Mouse (Mus musculus) ES-E14 (cell line): ENCODE results near the gene Fam114a2. TPM values are rescaled to one million over a fixed set of nuclear protein-coding genes. Genes with fewer than 3 reads are reported as not detected.
A peak's percentile ranks its signal among the peaks of the same experiment; 100 is the strongest.

ENCODE experiments used
- DNase-seq: peaks from one replicate; pipeline ENCODE4 v3.0.0-alpha.2; 2013; ENCODE audit warnings: low read depth, low spot score
- H3K27ac ChIP-seq: 2 replicates; pipeline ENCODE4 v1.5.1; 2012; ENCODE audit warnings: low read depth, mild to moderate bottlenecking, low read length, moderate library complexity, mixed read lengths; ENCODE audit not compliant: poor library complexity, insufficient read depth, severe bottlenecking
- H3K36me3 ChIP-seq: 2 replicates; pipeline ENCODE4 v1.6.1; 2012; ENCODE audit warnings: mild to moderate bottlenecking, low read length, moderate library complexity, mixed read lengths; ENCODE audit not compliant: control insufficient read depth, poor library complexity, insufficient read depth, severe bottlenecking
- H3K4me1 ChIP-seq, 2 experiments: fragments of 150-350 bp in 1 of 2; sonication (generic) in 1 of 2; 2 replicates each; pipeline ENCODE4 v1.6.1; 2012; ENCODE audit warnings: low read length in 2 of 2, mild to moderate bottlenecking in 1 of 2, mixed read lengths in 1 of 2; ENCODE audit not compliant: control insufficient read depth in 2 of 2, insufficient read depth in 2 of 2, poor library complexity in 1 of 2
- H3K4me3 ChIP-seq, 2 experiments: fragments of 150-350 bp in 1 of 2; sonication (generic) in 1 of 2; 2 replicates each; pipeline ENCODE4 v1.5.1; 2012; ENCODE audit warnings: low read length in 2 of 2, low read depth in 1 of 2, mild to moderate bottlenecking in 1 of 2, mixed read lengths in 1 of 2; ENCODE audit not compliant: insufficient read depth in 1 of 2, poor library complexity in 1 of 2, severe bottlenecking in 1 of 2
- H3K9ac ChIP-seq: 2 replicates; pipeline ENCODE4 v1.6.1; 2012; ENCODE audit warnings: low read depth, mild to moderate bottlenecking, low read length, mixed read lengths; ENCODE audit not compliant: poor library complexity, insufficient read depth, severe bottlenecking
- H3K9me3 ChIP-seq: fragments of 150-350 bp; sonication (generic); 2 replicates; pipeline ENCODE4 v1.6.1; 2012; ENCODE audit warnings: low read depth, mild to moderate bottlenecking, low read length; ENCODE audit not compliant: control insufficient read depth, insufficient read depth
- CHD2 ChIP-seq: IDR thresholded peaks from 2 replicates; pipeline ENCODE4 v1.6.1; 2014; ENCODE audit warnings: mild to moderate bottlenecking, low read depth, low read length, inconsistent platforms
- HCFC1 ChIP-seq: IDR thresholded peaks from 2 replicates; pipeline ENCODE4 v1.6.1; 2012; ENCODE audit warnings: low read length, inconsistent platforms, borderline replicate concordance; ENCODE audit not compliant: insufficient read depth
- MAFK ChIP-seq: IDR thresholded peaks from 2 replicates; pipeline ENCODE4 v1.6.1; 2014; ENCODE audit warnings: mild to moderate bottlenecking, low read depth, low read length, inconsistent platforms; ENCODE audit not compliant: insufficient read depth
- ZC3H11A ChIP-seq: IDR thresholded peaks from 2 replicates; pipeline ENCODE4 v1.6.1; 2012; ENCODE audit warnings: low read depth, mild to moderate bottlenecking, inconsistent platforms, low read length, borderline replicate concordance
- ZNF384 ChIP-seq: IDR thresholded peaks from 2 replicates; pipeline ENCODE4 v1.6.1; 2012; ENCODE audit warnings: low read depth, low read length, inconsistent platforms
- in situ Hi-C, 2 experiments: fragments of 600-800 bp; cut with MboI; formaldehyde crosslinking; loops; one replicate each; pipeline ENCODE4 v1.15.1; 2025; ENCODE audit warnings: low sequenced_read_pairs in 2 of 2, inconsistent platforms in 1 of 2; ENCODE audit not compliant: unreplicated experiment in 2 of 2
- total RNA-seq: library from RNA; depleted of rRNA; stranded (reverse); fragments of 300-350 nt; gene quantifications from 2 replicates; pipeline ENCODE4 v1.2.3, GENCODE M21; 2012

Gene Fam114a2
- total RNA-seq, 1 experiment = 37.7 TPM

DNA sequence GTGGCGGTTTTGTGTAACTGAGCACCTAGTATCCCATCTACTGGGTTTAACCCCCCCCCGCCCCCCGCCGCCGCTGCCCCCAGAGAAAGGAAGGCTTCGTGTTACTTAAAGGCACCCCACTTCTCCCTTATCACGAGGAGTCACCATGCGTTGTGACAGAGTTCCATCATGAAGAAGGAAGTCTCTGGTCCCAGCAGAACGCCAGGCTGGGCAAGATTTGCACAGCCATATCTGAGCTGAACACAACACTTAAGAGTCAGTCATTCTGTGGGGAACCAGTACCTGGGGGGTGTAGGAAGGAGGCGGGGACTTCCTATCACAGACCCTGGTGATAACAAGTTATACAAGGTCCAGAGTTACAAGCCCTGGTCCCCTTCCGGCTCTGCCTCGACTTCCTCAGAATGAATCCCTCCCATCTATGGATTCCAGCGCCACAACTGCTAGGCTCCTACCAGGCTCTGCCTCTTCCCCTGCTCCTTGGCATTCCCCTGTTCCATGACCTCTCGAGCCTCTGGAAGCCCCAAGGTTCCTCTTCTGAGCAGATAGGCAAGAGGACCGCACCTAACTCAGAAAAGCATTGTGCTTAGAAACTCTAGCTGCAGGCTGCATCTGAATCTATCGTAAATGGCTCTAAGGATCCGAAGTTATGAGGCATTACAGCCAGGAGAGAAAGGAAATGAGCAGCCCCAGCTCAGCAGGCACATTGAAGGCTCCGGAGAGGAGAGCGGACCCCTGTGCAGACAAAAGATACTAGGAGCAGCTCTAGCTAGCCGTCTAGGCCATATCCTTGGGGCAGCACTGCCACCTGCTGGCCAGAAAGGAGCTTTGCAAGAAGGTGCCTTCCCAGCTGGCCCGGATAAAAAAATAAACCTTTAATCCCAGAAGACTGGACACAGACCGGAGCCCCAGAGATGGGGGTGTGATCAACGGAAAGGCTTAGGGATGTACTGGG, 51.0 kb downstream of the Fam114a2 start:
- Histone ChIP-seq H3K36me3 (no peaks in the 10 kb centered on the region), H3K9ac (no peak overlapping the region), H3K4me1 (0 out of 4 replicates have a peak, but pooled peaks cover 0 to 5% of the 10 kb centered on the region in 2 experiments), H3K9me3 (no peaks in the 10 kb centered on the region), H3K27ac (no peak overlapping the region), H3K4me3 (peak overlapping the region in 1 of 2 experiments; percentile 2; a peak in 1 of 4 replicates)
- DNase-seq = peak; percentile 53
- TF ChIP-seq ZC3H11A (peak; percentile 77; the same call in 1 of the 2 replicates), CHD2 (no peak)
- in situ Hi-C loops = loop anchor here (10.0 to 25.0 kb wide), 2 partner anchors 1330 to 1343 kb away; no protein-coding TSS in a partner anchor

GRCm38 (mm10) chr11:57465844-57466243, 52.6 kb downstream of the Fam114a2 start:
- Histone ChIP-seq H3K4me3 (no peak overlapping the region), H3K36me3 (no peaks in the 10 kb centered on the region), H3K4me1 (0 out of 4 replicates have a peak, but pooled peaks cover 0 to 5% of the 10 kb centered on the region in 2 experiments), H3K9ac (no peak overlapping the region), H3K27ac (no peak overlapping the region), H3K9me3 (no peaks in the 10 kb centered on the region)
- no peak for TF ChIP-seq HCFC1
- DNase-seq = no peak
- in situ Hi-C loops = loop anchor here (10.0 to 25.0 kb wide), 2 partner anchors 1329 to 1341 kb away; no protein-coding TSS in a partner anchor

DNA sequence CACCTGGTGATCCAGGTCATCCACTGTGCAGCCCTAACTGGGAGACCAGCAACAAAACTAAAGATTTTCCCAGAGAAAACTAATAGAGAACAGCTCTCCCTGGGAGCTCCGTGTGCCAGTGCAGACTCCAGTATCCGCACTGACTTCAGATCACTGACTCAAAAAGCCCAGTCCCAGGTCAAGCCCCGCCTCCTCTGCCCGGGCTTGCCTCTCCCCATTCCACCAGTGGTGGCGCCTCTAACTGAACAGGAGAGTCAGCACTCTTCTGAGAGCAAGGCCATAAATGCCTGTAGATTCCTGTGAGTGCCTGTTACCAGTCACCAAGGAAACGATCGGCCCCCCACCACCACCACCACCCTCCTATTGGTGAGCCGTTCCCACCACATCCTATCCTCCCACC, 53.4 kb downstream of the Fam114a2 start:
- TF ChIP-seq ZNF384 = no peak
- TF ChIP-seq HCFC1 = no peak
- TF ChIP-seq MAFK = no peak
- TF ChIP-seq ZC3H11A = no peak
- TF ChIP-seq CHD2 = no peak
- no peak overlapping the region for H3K9ac ChIP-seq
- H3K36me3 ChIP-seq = no peaks in the 10 kb centered on the region
- peak; percentile 54 for DNase-seq
- 0 out of 4 replicates have a peak, but pooled peaks cover 0 to 5% of the 10 kb centered on the region in 2 experiments for H3K4me1 ChIP-seq
- in situ Hi-C loops = loop anchor here (10.0 to 25.0 kb wide), 2 partner anchors 1328 to 1340 kb away; no protein-coding TSS in a partner anchor
- H3K4me3 ChIP-seq = no peak overlapping the region
- no peak overlapping the region for H3K27ac ChIP-seq
- H3K9me3 ChIP-seq = no peaks in the 10 kb centered on the region

- Histone ChIP-seq H3K27ac (no peak overlapping the region), H3K9ac (no peak overlapping the region), H3K4me3 (no peak overlapping the region), H3K4me1 (0 out of 4 replicates have a peak, but pooled peaks cover 0 to under 1% of the 10 kb centered on the region in 2 experiments), H3K9me3 (no peaks in the 10 kb centered on the region), H3K36me3 (no peaks in the 10 kb centered on the region)
- in situ Hi-C loops = loop anchor here (10.0 to 25.0 kb wide), 2 partner anchors 1322 to 1335 kb away; no protein-coding TSS in a partner anchor
- no peak for DNase-seq
- no peak for TF ChIP-seq MAFK
- TF ChIP-seq CHD2 = no peak
- no peak for TF ChIP-seq ZC3H11A
- TF ChIP-seq HCFC1 = no peak
- TF ChIP-seq ZNF384 = no peak
Observed at GRCm38 (mm10) chr11:57459759-57460158, 58.7 kb downstream of the Fam114a2 start.
